Mouse (Mus musculus) limb, embryonic 15.5 days (tissue): ENCODE results near the gene Smoc1. TPM values are rescaled to one million over a fixed set of nuclear protein-coding genes. Genes with fewer than 3 reads are reported as not detected.

ENCODE experiments used
- ATAC-seq: fragments of 200-750 bp; cut with Nextera tagmentation; 2 replicates; pipeline ENCODE4 v1.8.0; 2017; ENCODE audit warnings: low read depth, moderate TSS enrichment; ENCODE audit not compliant: insufficient number of reproducible peaks, low FRiP score, low TSS enrichment
- H3K27ac ChIP-seq: fragments of 300-500 bp; sonication (generic); 2 replicates; pipeline ENCODE4 v1.5.1; 2015; ENCODE audit warnings: moderate library complexity, mild to moderate bottlenecking, inconsistent platforms
- H3K27me3 ChIP-seq: fragments of 300-500 bp; sonication (generic); 2 replicates; pipeline ENCODE4 v1.6.1; 2015; ENCODE audit warnings: inconsistent platforms
- H3K36me3 ChIP-seq: fragments of 300-500 bp; sonication (generic); 2 replicates; pipeline ENCODE4 v1.6.1; 2015; ENCODE audit warnings: inconsistent platforms
- H3K4me1 ChIP-seq: fragments of 300-500 bp; sonication (generic); 2 replicates; pipeline ENCODE4 v1.6.1; 2015; ENCODE audit warnings: inconsistent platforms
- H3K4me2 ChIP-seq: fragments of 300-500 bp; sonication (generic); 2 replicates; pipeline ENCODE4 v1.6.1; 2015; ENCODE audit warnings: mild to moderate bottlenecking, inconsistent platforms
- H3K4me3 ChIP-seq: fragments of 300-500 bp; sonication (generic); 2 replicates; pipeline ENCODE4 v1.5.1; 2015; ENCODE audit warnings: mild to moderate bottlenecking, inconsistent platforms
- H3K9ac ChIP-seq: fragments of 300-500 bp; sonication (generic); 2 replicates; pipeline ENCODE4 v1.6.1; 2015; ENCODE audit warnings: inconsistent platforms
- H3K9me3 ChIP-seq: fragments of 300-500 bp; sonication (generic); 2 replicates; pipeline ENCODE4 v1.6.1; 2016; ENCODE audit warnings: inconsistent platforms
- WGBS: fragments of 180-500 bp; shearing (Covaris S2); methylation state at CpG from one replicate; pipeline ENCODE4 v1.1.7; 2015; 5-methylcytosine and 5-hydroxymethylcytosine counted together
- polyA plus RNA-seq: library from polyadenylated mRNA; unstranded; fragments of >200 nt; fragmentation: Nextera tagmentation; extraction: Ambion mirVana; gene quantifications from 2 replicates; pipeline ENCODE4 v1.2.1, GENCODE M21; 2015

Gene Smoc1
- polyA plus RNA-seq, 1 experiment from 2014 or later: 9.3 TPM

DNA sequence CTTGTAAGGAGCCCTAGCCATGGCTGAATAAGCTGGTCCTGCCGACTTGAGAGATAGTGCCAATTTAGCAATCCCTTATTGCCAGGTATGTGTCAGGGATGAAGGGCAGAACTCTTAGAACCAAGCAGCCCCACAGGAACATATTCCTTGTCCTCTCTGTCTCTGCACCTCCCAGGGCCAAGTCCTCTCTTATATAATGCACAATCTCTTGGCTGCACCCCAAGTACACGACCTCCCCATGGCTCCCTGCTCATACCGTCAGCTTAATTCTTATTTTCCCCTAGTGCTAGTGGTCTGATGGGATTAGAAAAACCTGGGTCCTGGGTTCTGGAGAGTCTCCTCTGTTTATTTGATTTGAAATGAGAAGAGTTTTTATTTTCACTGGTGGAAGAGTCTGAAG lies 66.0 kb downstream of the Smoc1 start:
- 66% methylated on average over 3 of the region's 3 CpGs for WGBS
- ATAC-seq: no peak

DNA sequence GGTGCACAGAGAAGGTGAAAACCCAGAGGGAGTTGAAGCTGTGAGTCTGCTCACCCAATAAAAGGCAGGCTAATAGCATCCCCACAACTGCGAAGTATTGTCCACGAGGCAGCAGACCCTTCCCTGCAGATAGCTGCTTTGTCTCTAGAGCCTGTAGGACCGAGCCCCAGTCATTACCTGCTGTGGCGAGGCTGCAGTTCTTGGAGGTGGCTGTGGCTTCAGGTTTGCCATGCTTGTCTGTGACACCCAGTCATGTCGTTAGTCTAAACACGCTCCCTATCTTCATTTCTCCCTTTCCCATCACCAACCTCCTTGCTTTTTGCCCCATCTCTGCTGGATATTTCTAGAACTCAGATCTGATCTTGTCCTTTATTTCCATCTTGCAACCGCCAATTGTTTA lies 66.6 kb downstream of the Smoc1 start:
- H3K4me3 ChIP-seq: no peak overlapping the region
- H3K27ac ChIP-seq: no peak overlapping the region
- H3K4me1 ChIP-seq: no peaks in the 10 kb centered on the region
- no peaks in the 10 kb centered on the region for H3K27me3 ChIP-seq
- 62% methylated on average over 7 of the region's 7 CpGs for WGBS
- no peaks in the 10 kb centered on the region for H3K36me3 ChIP-seq
- ATAC-seq: no peak
- H3K4me2 ChIP-seq: no peak overlapping the region
- no peak overlapping the region for H3K9ac ChIP-seq
- H3K9me3 ChIP-seq: no peaks in the 10 kb centered on the region

More for the DNA sequence above, 66.0 kb downstream of the Smoc1 start:
- no peak overlapping the region for H3K27ac ChIP-seq
- no peaks in the 10 kb centered on the region for H3K27me3 ChIP-seq
- no peaks in the 10 kb centered on the region for H3K4me1 ChIP-seq
- no peaks in the 10 kb centered on the region for H3K36me3 ChIP-seq
- no peaks in the 10 kb centered on the region for H3K9me3 ChIP-seq
- no peak overlapping the region for H3K9ac ChIP-seq
- no peak overlapping the region for H3K4me2 ChIP-seq
- no peak overlapping the region for H3K4me3 ChIP-seq

DNA sequence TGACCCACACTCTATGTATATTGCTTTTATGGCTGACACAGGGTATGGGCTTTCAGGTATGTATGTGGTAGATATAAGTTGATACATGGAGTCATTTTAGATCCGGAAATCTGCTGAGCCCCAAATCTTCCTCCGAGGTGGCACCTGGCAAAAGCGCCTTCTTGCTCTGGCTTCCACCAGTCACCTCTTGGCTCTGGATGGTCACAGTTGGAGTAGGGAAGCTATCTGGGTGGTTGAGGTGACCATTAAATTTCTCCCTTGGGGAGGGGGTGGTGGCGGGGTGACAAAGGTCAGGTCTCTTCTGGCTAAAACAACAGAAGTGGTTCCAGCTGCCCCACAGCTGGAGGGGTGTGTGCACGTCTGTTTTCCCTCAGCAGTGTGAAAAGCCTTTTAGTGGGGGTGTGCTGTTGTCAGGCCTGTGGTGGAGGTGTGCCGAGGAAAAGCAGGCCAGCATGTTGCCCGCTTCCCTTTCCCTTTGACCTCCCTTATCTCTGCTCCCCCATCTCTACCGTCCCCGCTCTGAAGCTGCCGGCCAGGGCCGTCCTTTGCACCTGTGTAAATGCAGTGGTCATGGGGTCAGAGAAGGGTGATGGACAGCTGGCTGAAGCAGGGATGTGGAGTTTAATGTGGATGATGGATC lies 68.3 kb downstream of the Smoc1 start:
- Histone ChIP-seq H3K9ac (no peak overlapping the region), H3K4me1 (no peaks in the 10 kb centered on the region), H3K27me3 (no peaks in the 10 kb centered on the region), H3K36me3 (no peaks in the 10 kb centered on the region), H3K4me2 (no peak overlapping the region), H3K4me3 (no peak overlapping the region), H3K27ac (no peak overlapping the region), H3K9me3 (no peaks in the 10 kb centered on the region)
- ATAC-seq: no peak
- 30% methylated on average over 11 of the region's 11 CpGs for WGBS

DNA sequence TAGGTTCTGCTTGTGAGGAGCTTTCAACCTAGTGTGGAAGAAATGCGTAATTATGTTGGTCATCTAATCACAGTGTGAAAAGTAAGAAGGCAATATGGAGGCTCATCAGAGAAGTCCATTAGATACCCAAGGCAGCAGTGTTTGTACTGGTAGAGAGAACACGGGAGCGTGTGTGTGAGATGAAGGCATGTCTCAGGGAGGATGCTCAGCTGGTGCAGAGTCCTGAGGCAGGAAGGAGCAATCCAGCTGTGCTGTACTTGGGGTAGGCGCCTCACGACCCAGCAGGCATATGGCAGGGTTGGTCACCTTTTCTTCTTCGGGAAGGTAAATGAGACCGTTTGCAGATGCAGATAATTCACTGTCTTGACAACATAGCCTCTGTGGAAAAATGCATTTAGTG lies 70.7 kb downstream of the Smoc1 start:
- H3K4me3 ChIP-seq: no peak overlapping the region
- ATAC-seq: no peak
- no peak overlapping the region for H3K27ac ChIP-seq
- WGBS: 66% methylated on average over 7 of the region's 7 CpGs
- H3K4me2 ChIP-seq: no peak overlapping the region
- no peaks in the 10 kb centered on the region for H3K27me3 ChIP-seq
- H3K9ac ChIP-seq: no peak overlapping the region
- no peaks in the 10 kb centered on the region for H3K36me3 ChIP-seq
- H3K4me1 ChIP-seq: no peaks in the 10 kb centered on the region
- H3K9me3 ChIP-seq: no peaks in the 10 kb centered on the region

DNA sequence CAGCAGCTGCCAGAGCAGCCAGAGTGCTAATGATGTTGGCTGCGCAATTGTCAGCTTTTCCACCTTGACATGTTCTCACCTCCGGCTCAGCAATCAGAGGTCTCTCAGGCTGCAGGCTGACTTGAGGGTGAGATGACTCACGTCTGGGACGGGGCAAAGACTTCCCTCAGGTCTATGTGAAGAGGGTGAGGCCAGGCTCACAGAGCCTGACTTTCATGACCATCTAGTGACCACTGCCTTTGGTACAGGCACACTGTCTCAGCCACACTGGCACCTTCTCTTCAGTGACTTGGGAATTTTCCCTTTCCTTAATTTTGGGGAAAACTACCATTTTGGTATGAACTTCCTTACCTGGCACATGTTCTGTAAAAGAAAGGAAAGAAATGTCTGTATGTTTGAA lies 71.1 kb downstream of the Smoc1 start:
- Histone ChIP-seq H3K9me3 (no peaks in the 10 kb centered on the region), H3K27me3 (no peaks in the 10 kb centered on the region), H3K4me2 (no peak overlapping the region), H3K27ac (no peak overlapping the region), H3K9ac (no peak overlapping the region), H3K4me3 (no peak overlapping the region), H3K36me3 (no peaks in the 10 kb centered on the region), H3K4me1 (no peaks in the 10 kb centered on the region)
- 48% methylated on average over 4 of the region's 4 CpGs for WGBS
- ATAC-seq: no peak

DNA sequence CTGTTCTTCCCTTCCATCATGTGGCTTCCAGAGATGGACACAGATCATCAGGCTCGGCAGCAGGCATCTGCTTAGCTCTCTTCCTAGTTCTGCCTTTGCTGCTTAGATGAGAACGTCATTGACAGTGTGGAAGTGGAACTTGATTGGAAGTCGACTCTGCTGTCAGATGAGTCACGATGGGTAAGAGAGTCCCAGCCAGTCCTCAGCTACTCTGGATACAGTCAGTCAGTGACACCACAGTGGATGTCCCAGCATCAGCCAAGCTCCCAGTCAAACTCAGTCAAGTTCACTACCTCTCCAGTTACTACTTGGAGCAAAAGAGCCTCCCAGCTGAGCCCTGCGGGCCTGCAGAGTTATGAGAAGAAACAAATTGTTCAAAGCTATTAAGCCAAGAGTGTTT lies 72.6 kb downstream of the Smoc1 start:
- no peak overlapping the region for H3K4me3 ChIP-seq
- ATAC-seq: no peak
- no peaks in the 10 kb centered on the region for H3K36me3 ChIP-seq
- H3K4me2 ChIP-seq: no peak overlapping the region
- H3K27ac ChIP-seq: no peak overlapping the region
- WGBS: 65% methylated on average over 5 of the region's 5 CpGs
- H3K9ac ChIP-seq: no peak overlapping the region
- no peaks in the 10 kb centered on the region for H3K9me3 ChIP-seq
- H3K4me1 ChIP-seq: no peaks in the 10 kb centered on the region
- H3K27me3 ChIP-seq: no peaks in the 10 kb centered on the region

DNA sequence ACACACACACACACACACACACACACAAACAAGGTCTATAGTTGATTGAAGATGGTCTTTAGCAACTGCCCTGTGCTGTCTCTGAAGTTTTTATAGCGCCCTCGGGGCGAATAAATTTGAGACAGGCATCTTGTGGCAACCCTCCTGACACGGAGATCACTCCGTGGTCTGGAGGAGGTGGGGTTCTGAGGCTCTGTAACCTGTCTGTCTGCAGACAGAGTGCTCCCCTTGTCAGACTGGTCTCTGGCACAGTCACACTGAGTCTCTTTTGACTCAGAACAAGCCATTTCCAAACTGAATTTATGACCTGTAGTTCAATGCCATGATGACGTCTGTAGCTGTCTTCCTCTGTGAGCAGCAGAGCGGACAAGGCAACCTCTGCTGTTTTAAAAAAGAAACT lies 75.1 kb downstream of the Smoc1 start:
- ATAC-seq: no peak
- 41% methylated on average over 7 of the region's 7 CpGs for WGBS
- H3K4me1 ChIP-seq: 0 out of 2 replicates have a peak, but pooled peaks cover 3% of the 10 kb centered on the region
- H3K4me3 ChIP-seq: no peak overlapping the region
- H3K27ac ChIP-seq: no peak overlapping the region
- H3K4me2 ChIP-seq: no peak overlapping the region
- H3K9me3 ChIP-seq: no peaks in the 10 kb centered on the region
- H3K36me3 ChIP-seq: no peaks in the 10 kb centered on the region
- H3K27me3 ChIP-seq: no peaks in the 10 kb centered on the region
- H3K9ac ChIP-seq: no peak overlapping the region

DNA sequence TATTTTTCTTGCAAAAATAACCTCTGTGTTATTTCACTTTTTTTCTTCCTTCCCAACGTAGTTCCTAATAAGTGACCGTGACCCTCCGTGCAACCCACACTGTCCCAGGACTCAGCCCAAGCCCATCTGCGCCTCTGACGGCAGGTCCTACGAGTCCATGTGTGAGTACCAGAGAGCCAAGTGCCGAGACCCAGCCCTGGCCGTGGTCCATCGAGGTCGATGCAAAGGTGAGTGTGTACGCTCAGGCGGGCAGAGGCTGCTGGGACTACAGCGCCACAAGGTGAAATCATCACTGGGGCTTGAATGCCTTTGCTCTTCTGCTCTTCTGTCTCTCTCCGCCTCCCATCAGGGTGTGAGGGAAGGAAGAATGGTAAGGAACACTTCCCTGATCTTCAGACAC lies 77.9 kb downstream of the Smoc1 start:
- Histone ChIP-seq H3K4me2 (no peak overlapping the region), H3K4me3 (no peak overlapping the region), H3K36me3 (no peaks in the 10 kb centered on the region), H3K4me1 (0 out of 2 replicates have a peak, but pooled peaks cover 6% of the 10 kb centered on the region), H3K27me3 (no peaks in the 10 kb centered on the region), H3K9ac (no peak overlapping the region), H3K9me3 (no peaks in the 10 kb centered on the region), H3K27ac (no peak overlapping the region)
- no peak for ATAC-seq
- 88% methylated on average over 14 of the region's 14 CpGs for WGBS

DNA sequence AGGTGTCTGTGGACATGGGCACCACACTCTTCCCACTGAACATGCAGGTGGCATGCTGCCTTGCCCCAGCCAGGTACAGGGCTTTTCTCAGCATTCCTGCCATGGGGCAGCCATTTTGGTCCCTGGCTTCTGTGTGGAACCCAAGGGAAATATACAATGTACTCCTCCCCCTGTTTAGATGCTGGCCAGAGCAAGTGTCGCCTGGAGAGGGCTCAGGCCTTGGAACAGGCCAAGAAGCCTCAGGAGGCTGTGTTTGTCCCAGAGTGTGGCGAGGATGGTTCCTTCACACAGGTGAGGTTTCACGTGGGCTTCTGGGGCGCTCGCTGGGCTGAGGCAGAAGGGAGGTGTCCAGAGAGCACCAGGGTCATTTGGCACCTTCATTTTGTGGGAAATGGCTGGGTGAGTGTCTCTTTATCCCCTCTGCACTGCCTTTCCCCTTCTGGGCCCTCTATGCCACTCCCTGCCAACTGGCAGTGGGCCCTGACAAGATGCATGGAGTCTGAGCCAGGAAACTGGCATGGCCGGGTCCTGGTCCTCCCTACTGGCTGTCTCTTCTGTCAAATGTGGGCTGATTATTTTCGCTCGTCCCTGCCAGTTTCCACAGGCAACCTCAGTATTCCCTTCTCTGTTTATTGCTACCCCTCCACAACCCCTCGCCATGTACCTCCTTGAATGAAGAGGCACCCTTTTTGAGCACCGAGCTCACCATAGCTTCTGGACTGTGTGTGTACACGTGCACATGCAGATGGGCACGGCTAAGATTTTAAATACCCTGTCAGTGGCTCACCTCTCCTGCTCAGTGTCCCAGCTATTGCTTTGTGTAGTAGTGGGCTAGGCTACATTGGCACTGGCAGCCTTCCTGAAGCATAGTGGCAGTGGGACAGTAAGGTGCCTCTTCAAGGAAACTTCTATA lies 79.4 kb downstream of the Smoc1 start:
- no peak overlapping the region for H3K9ac ChIP-seq
- H3K27ac ChIP-seq: no peak overlapping the region
- no peak overlapping the region for H3K4me3 ChIP-seq
- H3K27me3 ChIP-seq: no peaks in the 10 kb centered on the region
- no peak for ATAC-seq
- H3K9me3 ChIP-seq: no peaks in the 10 kb centered on the region
- 0 out of 2 replicates have a peak, but pooled peaks cover 6% of the 10 kb centered on the region for H3K4me1 ChIP-seq
- WGBS: 87% methylated on average over 12 of the region's 12 CpGs
- no peak overlapping the region for H3K4me2 ChIP-seq
- H3K36me3 ChIP-seq: no peaks in the 10 kb centered on the region

DNA sequence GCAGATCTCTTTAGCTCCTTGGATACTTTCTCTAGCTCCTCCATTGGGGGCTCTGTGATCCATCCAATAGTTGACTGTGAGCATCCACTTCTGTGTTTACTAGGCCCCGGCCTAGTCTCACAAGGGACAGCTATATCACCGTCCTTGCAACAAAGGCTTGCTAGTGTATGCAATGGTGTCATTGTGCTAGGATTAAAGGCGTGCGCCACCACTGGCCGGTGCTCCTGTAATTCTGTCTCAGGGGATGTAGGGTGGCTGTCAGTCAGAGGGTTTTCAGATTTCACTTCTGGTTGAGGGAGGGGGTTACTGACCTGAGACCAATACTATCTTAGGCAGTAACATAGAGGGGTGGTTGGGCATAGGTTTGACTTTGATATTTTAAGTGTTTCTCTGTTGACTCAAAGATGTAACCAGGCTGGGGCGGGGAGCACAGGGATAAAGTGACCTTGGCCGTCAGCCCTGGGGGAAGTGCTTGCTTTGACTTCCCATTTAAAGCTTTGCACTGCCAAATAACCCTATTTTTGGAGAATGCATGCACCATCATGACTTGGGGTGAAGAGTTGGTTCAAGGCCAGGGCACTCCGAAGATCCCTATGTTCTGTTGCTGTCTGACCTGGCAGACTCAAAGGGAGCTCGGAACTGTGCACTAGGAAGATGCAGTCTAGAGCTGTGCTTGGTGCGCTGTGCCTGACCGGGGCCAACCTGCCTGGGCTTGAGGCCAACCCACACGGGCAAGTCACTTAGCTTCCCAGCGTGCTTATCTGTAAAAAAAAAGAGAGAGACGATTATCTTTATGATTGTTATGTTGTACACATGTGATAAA lies 80.9 kb downstream of the Smoc1 start:
- 0 out of 2 replicates have a peak, but pooled peaks cover 6% of the 10 kb centered on the region for H3K4me1 ChIP-seq
- no peaks in the 10 kb centered on the region for H3K36me3 ChIP-seq
- WGBS: 80% methylated on average over 14 of the region's 14 CpGs
- no peak overlapping the region for H3K4me3 ChIP-seq
- no peaks in the 10 kb centered on the region for H3K9me3 ChIP-seq
- ATAC-seq: no peak
- no peak overlapping the region for H3K4me2 ChIP-seq
- H3K9ac ChIP-seq: no peak overlapping the region
- H3K27me3 ChIP-seq: no peaks in the 10 kb centered on the region
- H3K27ac ChIP-seq: no peak overlapping the region

DNA sequence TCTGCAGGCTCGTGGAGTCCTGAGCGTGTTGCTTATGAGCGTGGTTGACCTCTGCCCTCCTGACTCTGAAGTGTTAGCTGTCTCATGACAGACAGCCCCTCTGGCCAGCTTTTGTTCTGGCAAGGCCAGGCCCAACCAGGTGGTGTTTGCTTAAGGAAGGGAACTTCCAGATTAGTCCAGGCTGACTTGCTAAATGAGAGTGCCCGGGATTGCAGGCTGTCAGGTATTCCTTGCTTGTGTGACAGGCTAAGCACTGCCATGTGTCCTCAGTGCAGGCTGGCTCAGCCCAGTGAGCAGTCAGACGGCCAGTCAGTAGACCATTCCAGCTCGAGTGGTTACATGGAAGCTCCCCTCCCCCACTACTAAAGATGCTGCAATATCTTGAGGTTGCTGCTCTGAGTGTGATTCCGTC lies 82.0 kb downstream of the Smoc1 start:
- Histone ChIP-seq H3K4me1 (0 out of 2 replicates have a peak, but pooled peaks cover 6% of the 10 kb centered on the region), H3K27me3 (no peaks in the 10 kb centered on the region), H3K4me3 (no peak overlapping the region), H3K9me3 (no peaks in the 10 kb centered on the region), H3K36me3 (no peaks in the 10 kb centered on the region), H3K9ac (no peak overlapping the region), H3K27ac (no peak overlapping the region), H3K4me2 (no peak overlapping the region)
- WGBS: 22% methylated on average over 7 of the region's 7 CpGs
- ATAC-seq: no peak

DNA sequence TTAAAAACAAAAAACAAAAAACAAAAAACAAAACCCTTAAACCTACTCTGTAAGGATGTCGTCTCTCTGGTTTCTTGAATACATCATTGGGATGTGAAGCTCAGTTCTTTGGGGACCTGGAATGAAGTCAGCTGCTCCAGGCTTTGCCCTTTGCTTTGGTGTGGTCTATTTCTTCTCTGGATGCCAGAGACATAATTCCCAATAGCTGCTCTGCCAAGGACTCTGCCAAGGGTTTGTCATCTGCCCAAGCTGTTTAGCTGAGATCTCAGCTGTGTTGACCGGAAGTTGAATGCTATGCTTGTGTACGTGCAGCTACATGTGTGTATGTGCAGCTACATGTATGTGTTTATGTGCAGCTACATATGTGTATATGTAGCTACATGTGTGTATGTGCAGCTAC lies 83.4 kb downstream of the Smoc1 start:
- H3K27ac ChIP-seq: no peak overlapping the region
- ATAC-seq: no peak
- H3K27me3 ChIP-seq: no peaks in the 10 kb centered on the region
- H3K36me3 ChIP-seq: no peaks in the 10 kb centered on the region
- no peak overlapping the region for H3K4me3 ChIP-seq
- no peaks in the 10 kb centered on the region for H3K9me3 ChIP-seq
- no peak overlapping the region for H3K9ac ChIP-seq
- H3K4me2 ChIP-seq: no peak overlapping the region
- H3K4me1 ChIP-seq: 0 out of 2 replicates have a peak, but pooled peaks cover 6% of the 10 kb centered on the region
- 88% methylated on average over 3 of the region's 3 CpGs for WGBS
